Mouse (Mus musculus): ENCODE measurements around the gene Sox13.

The Sox13 gene

DNA sequence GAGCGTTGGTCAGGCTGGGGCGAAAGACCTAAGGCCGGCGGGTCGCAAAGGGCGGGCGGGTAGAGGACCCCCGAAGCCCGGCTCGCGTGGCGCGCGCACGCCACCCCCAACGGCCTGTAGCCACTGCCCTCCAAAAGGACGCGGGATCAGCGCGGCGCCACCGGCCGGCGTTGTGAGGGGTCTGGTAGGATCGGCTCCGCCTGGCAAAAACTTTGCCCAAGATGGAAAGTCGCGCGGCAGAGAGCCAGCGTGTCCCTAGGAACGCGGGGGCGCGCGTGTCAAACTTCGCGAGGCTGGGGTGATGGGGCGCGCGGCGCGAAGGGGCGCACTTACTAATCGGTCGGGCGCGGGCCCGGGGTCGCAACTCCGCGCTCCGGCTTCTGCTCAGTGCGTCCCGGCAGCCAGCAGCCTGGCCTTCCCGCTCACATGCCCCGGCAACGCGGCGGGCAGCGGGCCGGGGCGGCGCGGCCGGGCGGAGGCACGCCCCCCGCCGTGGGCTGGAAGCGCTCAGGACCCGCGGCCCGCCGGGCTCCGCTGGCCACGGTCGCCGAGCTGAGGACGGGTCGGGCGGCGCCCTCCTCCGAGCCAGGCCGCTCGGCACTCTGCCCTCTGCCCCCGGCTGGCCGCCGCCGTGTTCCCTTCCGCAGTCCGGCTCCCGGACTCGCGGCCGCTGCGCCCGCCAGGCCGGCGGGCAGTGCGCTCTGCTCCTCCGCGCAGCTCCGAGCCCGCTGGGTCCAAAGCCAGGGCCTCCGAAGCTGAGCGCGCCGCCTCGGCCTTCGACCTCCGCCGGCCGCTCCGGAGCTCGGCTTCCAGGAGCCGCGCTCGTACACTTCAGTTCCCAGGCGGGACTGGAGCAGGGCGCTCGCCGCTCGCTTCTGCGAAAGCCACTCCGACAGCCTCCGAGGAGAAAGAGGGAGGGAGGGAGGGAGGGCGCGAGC is at the start of gene Sox13:
TSS of gene Sox13 (minus strand) at position 835 of the 938 bp plus-strand sequence.
- DNase-seq (ENCODE audit: low spot score): no peak

DNA sequence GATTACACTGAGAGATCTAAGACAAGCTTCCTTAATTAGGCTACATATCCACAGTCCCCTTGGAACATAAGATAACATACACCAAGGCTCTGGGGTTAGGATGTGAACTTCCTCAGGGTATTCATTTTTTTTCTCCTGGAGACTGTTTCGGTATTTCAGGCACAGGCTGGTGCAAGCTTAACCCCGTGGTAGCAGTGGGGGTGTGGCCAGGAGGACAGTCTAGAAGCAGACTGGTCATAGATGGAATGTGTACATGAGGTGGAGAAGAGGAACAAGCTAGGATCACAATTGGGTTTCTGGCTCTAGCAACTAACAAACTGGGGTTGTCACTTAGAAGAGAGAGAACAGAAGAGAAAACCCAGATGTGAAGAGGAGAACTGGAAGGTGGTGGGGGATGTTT is 47.4 kb upstream of the Sox13 start:
- DNase-seq (ENCODE audit: low spot score): no peak

DNA sequence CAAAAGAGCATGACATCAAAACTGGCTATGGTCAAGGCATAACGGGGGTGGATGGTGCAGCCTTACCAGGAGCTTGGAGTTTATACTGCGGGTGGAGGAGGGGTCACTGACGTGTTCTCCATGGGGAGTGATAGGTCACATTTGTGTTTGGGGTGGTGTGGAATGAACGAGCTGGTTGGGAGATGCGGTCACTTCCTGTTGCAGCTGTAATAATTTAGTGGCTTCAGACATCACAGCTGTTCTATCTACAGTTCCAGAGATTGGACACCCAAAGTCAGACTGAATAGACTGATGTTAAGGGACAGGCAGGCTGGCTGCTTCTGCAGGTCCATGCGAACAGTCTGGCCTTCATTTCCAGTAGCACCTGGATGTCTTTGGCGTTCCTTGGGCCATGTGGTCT is 46.9 kb upstream of the Sox13 start:
- DNase-seq (ENCODE audit: low spot score): no peak

DNA sequence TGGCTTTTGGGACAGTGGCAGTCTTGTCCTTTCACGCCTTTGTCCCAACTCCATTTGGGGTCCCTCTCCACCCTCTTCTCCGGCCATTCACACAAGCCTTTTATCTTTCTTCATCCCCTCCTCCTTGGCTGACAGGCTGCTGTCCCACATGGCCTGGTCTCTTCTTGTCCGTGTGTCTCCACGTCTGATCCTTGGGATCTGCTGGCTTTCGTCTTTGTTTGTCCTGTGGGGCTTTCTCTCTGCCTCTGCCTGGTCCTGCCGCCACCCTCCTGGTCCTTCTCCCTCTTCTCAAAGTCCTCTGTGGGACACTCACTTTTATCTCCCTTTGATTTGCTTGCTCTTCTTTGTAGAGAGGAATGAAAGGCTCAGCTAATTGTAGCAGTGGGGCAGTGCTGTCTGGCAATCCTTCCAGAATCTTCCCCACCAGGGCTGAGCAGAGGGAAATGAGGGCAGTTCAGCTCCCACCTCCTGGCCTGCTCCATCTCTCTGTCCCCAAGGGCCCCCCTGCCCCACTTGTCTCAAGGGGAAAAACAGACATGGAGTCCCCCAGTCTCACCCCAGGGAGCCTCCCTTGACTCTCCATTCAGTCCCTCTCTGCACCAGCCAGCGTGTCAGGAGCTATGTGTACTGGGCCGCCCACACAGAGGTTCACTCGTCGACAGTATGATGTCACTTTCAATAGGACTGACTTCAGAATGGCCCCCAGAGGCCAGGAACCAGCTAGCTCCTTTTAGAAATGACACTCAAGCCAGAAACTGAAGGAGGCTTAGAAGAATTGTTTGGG is 46.3 kb upstream of the Sox13 start:
- DNase-seq (ENCODE audit: low spot score): no peak

DNA sequence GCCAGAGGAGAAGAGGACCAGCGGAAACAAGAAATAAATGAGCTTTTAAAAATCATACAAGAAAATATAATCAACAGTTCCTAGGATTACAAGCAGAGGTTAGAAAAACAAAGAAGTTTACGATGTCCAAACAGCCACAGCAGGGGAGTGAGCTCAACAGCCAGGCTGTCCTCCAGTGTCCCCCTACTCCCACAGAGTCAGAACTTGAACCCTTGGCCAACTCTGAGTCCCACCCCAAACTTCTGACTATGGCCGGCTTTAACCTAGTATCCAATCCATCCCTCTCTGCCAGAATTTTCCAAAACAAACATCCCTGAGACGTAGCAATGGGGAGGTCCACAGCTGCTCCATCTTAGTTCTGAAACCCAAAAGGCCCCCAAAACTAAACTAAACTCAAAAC is 45.0 kb upstream of the Sox13 start:
- no peak for DNase-seq (ENCODE audit: low spot score)

DNA sequence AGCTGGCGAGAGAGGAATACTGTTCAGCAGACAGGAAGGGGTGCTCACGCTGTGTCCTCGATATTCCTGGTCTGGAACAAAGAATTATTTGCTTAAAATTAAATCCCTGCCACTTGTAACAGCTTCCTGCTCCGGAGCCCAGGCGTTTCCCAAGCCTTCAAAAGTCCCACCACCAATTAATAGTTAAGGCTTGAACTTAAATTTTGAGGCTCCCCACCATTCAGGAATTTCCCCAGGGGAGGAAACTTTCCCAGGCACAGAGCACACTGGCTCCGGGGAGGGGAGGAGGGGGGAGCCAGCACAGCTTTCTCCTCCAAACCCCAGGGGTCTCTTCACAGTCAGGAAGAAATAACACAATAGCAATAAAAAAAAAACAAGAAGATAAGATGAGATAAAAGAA is 44.6 kb upstream of the Sox13 start:
- no peak for DNase-seq (ENCODE audit: low spot score)

DNA sequence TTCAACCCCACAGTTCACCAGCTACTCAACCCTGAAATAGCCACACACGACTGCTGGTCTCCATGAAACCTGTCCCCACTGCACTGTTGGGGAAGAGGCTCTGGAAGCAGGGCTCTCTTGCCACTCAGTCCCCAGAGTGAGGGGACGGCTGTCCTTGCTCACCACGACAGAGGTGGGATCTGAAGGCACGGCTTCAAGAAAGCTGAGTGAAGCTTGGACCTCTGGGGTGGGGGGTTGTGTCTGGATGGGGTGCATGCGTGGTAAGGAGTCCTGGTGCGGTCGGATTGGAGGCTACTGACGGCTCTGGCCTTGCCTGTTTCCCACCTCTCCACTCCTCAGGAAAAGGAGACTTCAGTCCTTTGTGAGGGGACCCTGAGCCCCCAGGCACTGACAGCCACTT is 43.7 kb upstream of the Sox13 start:
- no peak for DNase-seq (ENCODE audit: low spot score)

DNA sequence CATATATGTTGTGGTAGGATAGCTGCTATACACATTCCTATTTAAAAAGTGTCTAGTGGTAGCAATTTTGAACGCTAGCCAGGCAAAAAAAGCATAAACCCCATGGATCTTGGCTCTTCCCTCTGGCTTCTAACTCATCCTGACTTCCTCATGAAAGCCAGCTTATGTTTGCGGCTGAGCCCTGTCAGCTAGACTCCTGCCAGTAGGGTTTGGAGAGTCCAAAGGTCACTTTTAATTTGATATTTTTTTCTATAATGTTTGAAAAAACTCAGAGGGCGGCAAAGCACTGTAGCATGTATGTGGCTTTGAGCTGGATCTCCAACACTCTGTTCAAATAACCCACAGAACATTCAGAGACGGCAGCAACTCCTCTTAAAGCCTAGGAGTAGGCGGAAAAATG is 39.0 kb upstream of the Sox13 start:
- no peak for DNase-seq (ENCODE audit: low spot score)

DNA sequence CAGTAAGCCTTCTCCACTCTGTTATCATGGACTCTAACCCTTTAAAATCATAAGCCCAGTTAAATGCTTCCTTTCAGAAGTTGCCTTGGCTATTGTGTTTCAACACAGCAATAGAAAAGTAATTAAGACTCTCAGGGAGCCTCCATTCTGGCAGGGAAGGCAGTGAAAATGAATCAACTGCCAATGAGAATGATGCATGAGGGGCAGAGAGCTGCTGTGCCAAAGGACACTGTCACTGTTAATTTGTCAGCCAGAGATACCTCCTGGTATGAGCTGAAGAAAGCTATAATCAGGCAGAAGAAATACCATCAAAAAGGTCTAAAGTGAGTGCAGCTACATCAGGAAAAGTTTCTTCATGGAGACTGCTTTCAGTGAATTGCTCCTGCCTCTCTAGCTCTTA is 36.8 kb upstream of the Sox13 start:
- DNase-seq (ENCODE audit: low spot score): no peak

DNA sequence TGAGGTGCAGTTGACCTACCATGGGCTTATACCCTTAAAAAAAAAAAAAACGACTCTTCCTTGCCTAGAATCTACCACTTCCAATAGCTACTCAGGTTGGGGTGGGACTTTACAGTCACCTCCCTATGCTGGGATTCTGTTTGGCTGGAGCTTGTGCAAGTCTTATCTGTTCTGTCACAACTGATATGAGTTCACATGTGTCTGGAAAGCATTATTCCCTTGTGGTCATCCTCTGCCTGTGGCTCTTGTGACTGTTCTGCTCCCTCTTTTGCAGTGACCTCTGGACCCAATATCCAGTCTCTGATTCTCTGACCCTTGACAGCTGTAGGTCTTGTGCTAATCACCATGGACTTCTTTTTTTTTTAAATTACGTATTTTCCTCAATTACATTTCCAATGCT is 31.9 kb upstream of the Sox13 start:
- no peak for DNase-seq (ENCODE audit: low spot score)

DNA sequence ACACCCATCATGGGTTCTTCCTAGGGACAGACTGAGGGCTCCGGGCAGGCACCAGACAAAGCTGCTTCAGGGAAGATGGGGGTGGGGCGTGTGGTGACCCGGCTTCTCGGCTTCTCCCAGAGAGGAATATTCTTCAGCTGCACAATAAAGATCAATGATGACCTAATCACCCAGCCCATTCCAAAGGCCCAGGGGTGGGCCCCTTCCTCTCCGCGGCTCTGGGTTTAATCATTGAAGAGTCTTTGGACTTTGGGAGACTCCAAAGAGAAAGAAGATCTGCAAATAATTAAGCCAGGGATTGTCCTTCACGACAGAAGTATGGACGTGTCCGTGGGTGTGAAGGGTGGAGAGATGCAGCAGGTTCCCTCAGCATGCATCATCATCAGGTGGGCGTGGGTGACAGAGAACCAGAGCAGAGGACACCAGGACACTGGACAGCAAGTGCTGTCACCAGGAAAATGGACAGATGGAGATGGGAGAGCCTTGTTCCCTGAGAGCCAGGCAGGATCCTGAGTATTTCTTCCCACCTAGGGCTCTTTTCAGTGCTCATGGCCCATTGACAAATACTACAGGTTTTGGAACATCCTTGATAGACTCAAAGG is 28.5 kb upstream of the Sox13 start:
- DNase-seq (ENCODE audit: low spot score): no peak

DNA sequence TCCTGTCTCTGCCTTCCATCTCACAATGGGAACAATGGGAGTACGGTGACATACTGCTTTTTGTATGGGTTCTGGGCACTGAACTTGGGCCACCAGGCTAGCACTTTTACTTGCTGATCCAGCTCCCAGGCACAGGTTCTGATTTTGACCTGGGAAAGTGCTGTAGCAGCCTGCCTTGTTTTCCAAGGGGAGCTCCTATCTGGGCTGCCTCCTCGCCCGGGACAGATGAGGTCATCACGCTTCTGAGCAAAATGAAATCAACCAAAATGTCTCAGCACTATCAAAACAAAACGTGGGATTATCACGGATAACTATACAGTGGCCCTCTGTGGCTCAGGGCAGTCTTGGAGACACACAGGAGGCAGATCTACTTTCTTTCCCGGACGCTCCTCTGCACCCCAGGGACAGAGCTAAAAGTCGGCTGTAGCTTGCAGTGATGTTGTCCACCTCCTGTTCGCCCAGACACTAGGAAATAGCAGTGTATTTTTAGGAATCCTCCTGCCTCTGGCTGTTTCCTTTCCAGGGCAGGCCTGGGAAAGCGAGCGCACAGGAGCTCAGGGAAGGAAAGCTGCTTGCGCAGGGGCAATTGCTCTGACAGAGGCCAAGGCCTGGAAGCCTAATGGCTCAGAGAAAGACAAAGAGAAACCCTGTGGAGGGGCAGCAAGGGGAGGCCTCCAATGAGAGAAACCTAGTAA is 27.8 kb upstream of the Sox13 start:
- DNase-seq (ENCODE audit: low spot score): no peak

DNA sequence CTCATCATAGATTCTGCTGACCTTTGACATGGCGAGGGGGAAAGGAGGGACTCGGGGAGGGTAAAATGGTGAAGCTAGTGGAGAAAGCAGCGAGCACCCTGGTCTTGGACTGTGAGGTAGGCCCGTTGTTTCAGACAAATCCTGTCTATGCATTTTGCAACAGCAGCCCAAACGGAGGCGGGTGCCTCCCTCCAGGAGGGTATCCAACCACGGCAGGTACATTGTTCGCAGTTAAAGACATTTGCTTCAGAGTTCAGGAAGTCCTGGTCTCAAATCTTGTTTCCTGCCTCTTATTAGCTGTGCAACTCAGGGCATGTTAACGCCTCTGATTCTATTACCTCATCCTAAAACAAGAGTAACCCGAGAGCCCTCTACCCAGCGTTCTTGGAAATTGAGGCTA is 26.8 kb upstream of the Sox13 start:
- DNase-seq (ENCODE audit: low spot score): no peak

DNA sequence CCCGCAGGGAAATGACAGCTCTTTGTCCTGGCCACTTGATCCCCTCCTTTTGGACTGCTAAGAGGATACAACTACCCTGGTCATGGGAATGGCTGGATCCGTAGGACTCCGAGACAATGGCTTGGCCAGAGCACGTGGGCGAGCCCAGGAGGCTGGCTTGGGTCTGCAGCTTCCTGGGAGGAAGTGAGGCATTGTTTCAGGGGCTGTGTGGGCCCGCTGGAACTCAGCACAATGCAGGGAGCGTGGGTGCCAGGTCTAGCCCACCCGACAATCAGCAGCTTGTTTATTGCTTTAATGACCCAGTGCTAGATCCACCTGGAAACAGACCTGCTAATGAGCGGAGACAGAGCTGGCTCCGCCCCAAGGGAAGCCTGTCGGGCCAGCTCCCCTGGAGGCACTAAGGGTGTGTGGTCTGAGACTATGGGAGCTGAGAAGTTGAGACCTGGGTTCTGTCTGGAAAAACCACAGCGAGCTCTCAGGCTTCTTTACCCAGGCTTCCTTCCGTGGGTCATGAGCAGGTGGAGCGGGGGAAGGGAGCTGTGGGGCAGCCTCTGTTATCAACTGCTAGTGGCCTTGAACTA is 24.3 kb upstream of the Sox13 start:
- DNase-seq (ENCODE audit: low spot score): no peak

DNA sequence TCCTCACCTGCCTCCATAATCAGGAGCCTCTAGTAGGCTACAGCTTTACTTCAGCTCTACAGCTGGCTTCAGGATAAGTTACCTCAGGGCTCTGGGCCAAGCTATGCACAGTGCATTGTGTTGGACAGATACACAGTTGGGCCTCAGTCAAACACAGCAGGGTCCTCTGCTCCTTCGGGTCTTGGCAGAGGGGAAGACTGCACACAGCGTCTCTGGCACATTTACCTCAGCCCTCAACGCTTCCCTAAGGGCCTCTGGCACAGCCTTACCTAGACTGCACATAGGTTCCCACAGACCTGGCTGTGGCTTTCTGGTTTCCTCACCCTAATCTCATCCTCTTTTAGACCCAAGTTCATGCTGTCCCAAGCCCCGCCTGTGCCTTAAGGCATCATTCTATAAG is 22.1 kb upstream of the Sox13 start:
- DNase-seq (ENCODE audit: low spot score): no peak

DNA sequence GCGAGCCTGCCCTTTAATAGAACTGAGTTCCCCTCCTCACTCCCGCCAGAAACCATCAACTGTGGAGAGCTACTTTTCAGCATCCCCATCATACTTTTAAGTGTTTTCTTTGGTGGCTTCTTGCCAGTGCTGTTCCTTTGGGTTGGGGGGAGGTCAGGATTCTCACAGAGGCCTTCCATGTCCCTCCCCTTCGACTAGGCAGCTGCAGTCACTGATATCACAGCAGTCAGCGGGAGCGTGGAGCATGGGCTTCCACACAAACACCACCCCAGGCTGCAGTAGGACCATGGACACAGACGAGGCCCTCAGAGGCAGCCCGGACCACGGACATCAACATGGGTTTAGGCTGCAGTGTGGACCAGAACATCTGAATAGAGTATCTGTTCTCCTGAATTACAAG is 20.1 kb upstream of the Sox13 start:
- DNase-seq (ENCODE audit: low spot score): no peak

DNA sequence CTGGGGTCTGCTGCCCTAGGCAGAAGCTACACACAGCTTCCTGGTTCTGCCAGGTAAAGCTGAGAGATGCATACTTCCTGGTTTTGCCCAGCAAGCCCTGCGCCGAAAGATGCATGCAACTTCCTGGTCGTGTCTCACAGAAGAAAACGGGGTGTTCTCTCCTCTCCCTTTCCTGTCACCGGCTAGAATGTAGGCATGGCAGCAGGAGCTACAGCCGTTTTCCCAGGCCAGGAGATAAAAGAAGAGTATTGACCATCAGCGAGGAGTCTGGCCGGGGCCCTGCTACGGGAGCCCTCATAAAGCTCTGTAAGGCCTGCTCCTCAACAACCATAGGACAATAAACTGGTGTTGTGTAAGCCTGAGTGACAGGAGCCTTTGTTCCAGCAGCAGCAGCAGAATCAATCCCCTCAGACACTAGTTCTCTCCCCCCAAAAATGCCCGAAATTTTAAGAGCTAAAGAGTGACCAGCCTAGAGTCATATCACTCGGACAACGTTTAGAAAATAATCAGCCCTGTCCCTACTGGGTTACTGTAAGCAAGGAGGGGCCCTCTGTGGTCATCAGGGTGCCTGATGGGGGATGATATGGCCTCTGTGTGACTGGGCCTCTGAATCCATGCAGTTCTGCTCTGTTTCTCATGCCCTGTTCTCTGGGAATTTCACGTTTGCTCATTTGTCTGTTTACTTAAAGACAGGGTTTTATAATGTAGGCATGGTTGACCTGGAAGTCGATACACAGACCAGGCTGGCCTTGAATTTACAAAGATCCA is 13.9 kb upstream of the Sox13 start:
- no peak for DNase-seq (ENCODE audit: low spot score)

DNA sequence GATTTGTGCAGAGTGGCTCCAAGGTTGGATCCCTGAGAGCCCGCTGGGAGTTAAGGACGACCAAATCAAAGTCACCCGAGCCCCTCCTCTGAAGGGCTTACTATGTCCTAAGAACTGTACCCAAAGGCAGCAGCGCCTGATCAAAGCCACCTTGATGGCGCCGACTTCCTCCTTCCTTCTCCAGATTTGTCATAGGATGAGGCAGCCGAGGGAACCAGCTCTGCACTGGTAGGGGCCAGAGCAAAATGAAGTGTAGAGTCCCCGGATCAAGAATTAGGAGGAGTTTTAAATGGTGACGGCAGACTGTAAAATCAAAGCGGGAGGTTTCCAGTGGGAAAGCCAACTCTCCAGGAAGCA is 10.6 kb upstream of the Sox13 start:
- DNase-seq (ENCODE audit: low spot score): no peak

DNA sequence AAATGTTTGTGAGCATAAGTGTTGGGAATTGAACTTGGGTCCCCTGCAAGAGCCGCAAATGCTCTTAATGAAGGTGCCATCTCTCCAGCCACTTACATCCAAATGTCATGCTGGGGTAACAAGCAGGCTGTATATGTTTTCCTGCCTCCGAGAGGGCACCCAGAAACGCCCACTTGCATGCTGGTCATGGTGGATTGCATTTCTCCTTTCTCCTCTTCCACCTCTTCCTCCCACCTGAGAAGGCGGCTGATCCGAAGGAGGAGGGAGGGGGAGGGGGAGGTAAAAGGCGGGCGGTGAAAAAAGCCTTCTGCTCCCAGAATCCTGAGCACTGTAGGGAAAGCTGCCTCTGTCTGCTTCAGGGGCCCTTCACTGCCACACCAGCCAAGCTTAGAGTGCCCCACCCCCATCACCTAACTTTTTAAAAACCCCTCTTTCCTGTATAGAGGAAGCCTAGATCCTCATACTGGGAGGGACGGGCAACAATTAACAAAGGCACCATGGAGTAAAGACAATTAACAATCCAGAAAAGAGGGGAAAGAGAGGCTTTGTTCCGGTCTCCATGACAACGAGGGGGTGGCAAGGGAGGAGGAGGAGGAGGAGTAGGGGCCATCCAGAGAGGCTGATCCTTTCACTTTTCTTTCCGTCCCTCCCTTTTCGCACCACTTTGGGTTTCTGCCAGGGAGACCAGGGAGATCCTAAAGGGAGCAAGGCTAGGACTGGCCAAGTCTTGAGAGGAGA is 10.0 kb upstream of the Sox13 start:
- DNase-seq (ENCODE audit: low spot score): peak; percentile 27

DNA sequence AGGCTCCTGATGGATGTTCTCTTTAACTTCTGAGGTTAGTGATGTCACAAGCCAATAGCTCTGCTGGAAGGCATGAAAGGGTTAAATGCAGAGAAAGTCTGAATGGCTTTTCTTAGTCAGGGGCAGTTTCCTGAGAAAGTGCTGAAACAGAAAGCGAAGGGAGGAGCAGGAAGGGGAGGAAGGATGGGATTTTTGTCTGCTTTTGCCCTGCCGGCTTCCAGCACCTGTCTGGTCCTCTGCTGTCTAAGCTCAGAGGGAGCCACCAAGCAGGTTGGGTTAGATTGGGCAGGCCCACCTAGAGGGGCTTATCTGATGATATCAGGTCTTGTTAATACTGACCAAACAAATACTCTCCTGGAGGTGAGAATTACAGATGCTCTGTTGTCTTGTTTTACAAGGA is 8.4 kb upstream of the Sox13 start:
- no peak for DNase-seq (ENCODE audit: low spot score)

DNA sequence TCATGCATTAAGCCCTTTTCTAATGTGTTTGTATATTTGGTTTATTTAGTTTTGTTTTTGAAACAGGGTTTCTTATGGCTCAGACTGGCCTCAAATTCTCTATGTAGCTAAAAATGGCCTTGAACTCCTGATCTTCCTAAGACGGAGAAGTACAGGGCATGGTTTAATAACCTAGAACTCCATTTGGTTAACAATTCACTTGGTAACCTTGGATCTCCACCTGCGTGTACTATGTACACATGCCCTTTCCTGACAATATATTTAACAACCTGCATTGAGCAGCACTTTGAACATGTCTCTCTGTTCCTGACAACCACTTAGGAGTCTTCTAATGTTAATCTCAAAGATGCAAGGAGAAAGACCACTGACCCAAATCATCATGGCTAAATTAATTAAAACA is 7.0 kb upstream of the Sox13 start:
- no peak for DNase-seq (ENCODE audit: low spot score)
